Mouse (Mus musculus) forebrain, embryonic 11.5 days (tissue): ENCODE data around the gene Bptf. TPM values are rescaled to one million over a fixed set of nuclear protein-coding genes. Genes with fewer than 3 reads are reported as not detected.
"Not testable (repeated sequence)": the region's sequence is repeated elsewhere in the genome, so short reads cannot be mapped to it uniquely, and the experiment has no call there.

Experiments used
- ATAC-seq: fragments of 200-750 bp; cut with Nextera tagmentation; replicated peaks from 2 replicates; pipeline ENCODE4 v1.8.0; 2017; ENCODE audit warnings: moderate TSS enrichment; ENCODE audit not compliant: low FRiP score
- DNase-seq: peaks from one replicate; pipeline ENCODE4 v3.0.0-alpha.2; 2017; ENCODE audit warnings: low spot score
- H3K27ac ChIP-seq: fragments of 300-500 bp; sonication (generic); 2 replicates; pipeline ENCODE4 v1.5.1; 2014; ENCODE audit warnings: low read depth, low read length
- H3K27me3 ChIP-seq: fragments of 300-500 bp; sonication (generic); 2 replicates; pipeline ENCODE4 v1.6.1; 2014; ENCODE audit warnings: mild to moderate bottlenecking, low read length, mixed read lengths; ENCODE audit not compliant: control insufficient read depth, insufficient read depth
- H3K36me3 ChIP-seq: fragments of 300-500 bp; sonication (generic); 2 replicates; pipeline ENCODE4 v1.6.1; 2014; ENCODE audit warnings: mild to moderate bottlenecking, low read length, moderate library complexity, mixed read lengths; ENCODE audit not compliant: control insufficient read depth, insufficient read depth
- H3K4me1 ChIP-seq: fragments of 300-500 bp; sonication (generic); replicated peaks from 2 replicates; pipeline ENCODE4 v1.6.1; 2014; ENCODE audit warnings: low read length, mixed read lengths; ENCODE audit not compliant: control insufficient read depth, insufficient read depth
- H3K4me2 ChIP-seq: fragments of 300-500 bp; sonication (generic); 2 replicates; pipeline ENCODE4 v1.6.1; 2014; ENCODE audit warnings: low read depth, mild to moderate bottlenecking, low read length, moderate library complexity, mixed read lengths; ENCODE audit not compliant: severe bottlenecking
- H3K4me3 ChIP-seq: fragments of 300-500 bp; sonication (generic); 2 replicates; pipeline ENCODE4 v1.5.1; 2014; ENCODE audit warnings: low read depth, low read length
- H3K9ac ChIP-seq: fragments of 300-500 bp; sonication (generic); 2 replicates; pipeline ENCODE4 v1.6.1; 2014; ENCODE audit warnings: low read length
- H3K9me3 ChIP-seq: fragments of 300-500 bp; sonication (generic); 2 replicates; pipeline ENCODE4 v1.6.1; 2016; ENCODE audit warnings: low read length, mixed read lengths; ENCODE audit not compliant: control insufficient read depth
- WGBS: fragments of 180-500 bp; shearing (Covaris S2); extraction: QIAGEN DNeasy Blood & Tissue Kit; methylation state at CpG from one replicate; pipeline ENCODE4 v1.1.7; 2014; 5-methylcytosine and 5-hydroxymethylcytosine counted together
- polyA plus RNA-seq: library from polyadenylated mRNA; unstranded; fragments of >200 nt; fragmentation: Nextera tagmentation; extraction: Ambion mirVana; gene quantifications from 2 replicates; pipeline ENCODE4 v1.2.1, GENCODE M21; 2014

The Bptf gene
- polyA plus RNA-seq, 1 experiment from 2014 or later: 50.6 TPM

GRCm38 (mm10) chr11:107025411-107026321 lies 106.3 kb downstream of the Bptf start, which contains the start of gene 1810010H24Rik:
TSS of gene 1810010H24Rik (plus strand) at chr11:107025681.
- WGBS: under 1% methylated on average over 45 of the region's 45 CpGs

DNA sequence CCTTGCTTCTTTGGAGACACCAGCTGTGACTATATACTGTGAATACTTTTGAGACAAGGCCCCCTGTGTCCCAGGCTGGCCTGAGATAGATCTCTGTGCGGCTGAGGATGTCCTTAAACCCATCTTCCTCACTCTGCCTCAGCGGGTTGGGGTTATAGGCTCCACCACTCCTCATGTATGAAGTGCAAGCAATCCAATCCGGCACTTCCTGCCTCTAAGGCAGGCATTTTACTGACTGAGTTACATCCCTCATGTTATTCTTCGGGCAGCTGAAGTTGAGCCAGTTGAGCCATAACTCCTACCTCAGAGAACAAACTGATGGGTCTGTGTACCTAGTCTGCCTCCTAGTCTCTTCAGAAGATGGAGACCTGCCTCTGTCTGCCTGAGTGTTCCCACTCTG lies 107.5 kb downstream of the Bptf start:
- H3K4me1 ChIP-seq: peaks cover 12% of the 10 kb centered on the region; the same call in 1 of the 2 replicates
- H3K9me3 ChIP-seq: no peaks in the 10 kb centered on the region
- DNase-seq (no peak), ATAC-seq (no peak)
- H3K4me3 ChIP-seq: no peak overlapping the region
- H3K36me3 ChIP-seq: no peaks in the 10 kb centered on the region
- peak overlapping the region; percentile 84; the same call in 1 of the 2 replicates for H3K4me2 ChIP-seq
- no peak overlapping the region for H3K27ac ChIP-seq
- 73% methylated on average over 4 of the region's 4 CpGs for WGBS
- no peak overlapping the region for H3K9ac ChIP-seq
- no peaks in the 10 kb centered on the region for H3K27me3 ChIP-seq

More at GRCm38 (mm10) chr11:107025411-107026321, 106.3 kb downstream of the Bptf start, which contains the start of gene 1810010H24Rik:
- peak within 1 kb of the TSS; percentile 60 for H3K9ac ChIP-seq
- peak within 1 kb of the TSS; percentile 40 for H3K4me3 ChIP-seq
- H3K27me3 ChIP-seq: no peaks in the 10 kb centered on the region
- H3K4me1 ChIP-seq: peaks cover 12% of the 10 kb centered on the region; the same call in 1 of the 2 replicates
- H3K27ac ChIP-seq: no peak within 1 kb of the TSS
- no peaks in the 10 kb centered on the region for H3K9me3 ChIP-seq
- ATAC-seq (peak; percentile 11; the same call in 1 of the 2 replicates), DNase-seq (peak; percentile 70)
- no peaks in the 10 kb centered on the region for H3K36me3 ChIP-seq
- peak within 1 kb of the TSS; percentile 84 for H3K4me2 ChIP-seq

DNA sequence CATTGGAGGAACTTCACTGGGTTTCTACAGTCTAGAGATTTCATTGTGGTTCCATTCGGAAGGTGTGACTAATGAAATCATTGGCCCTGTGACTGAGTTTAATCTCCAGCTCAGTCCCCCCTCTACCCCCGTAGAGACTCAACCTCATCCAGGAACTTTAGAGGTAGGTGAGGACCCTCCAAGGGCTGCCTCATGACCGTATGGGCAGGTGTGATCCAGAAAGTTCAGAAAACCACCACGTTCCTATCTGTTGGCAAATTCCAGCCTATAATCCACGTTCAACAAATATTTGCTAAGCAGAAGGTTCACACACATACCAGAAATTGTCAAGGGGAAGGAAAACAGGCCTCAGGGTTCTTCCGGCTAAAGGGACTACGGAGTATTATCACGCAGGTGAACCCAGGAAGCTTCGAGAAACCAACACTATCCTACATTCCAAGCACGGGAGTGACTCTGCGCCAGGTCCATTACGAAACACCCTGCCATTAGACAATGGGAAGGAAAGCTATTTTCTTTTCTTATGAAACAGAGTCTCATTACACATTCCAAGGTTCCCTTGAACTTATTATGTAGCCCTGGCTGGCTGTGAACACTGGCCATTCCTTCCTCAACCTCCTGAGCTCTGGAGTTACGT lies 109.8 kb downstream of the Bptf start:
- H3K4me2 ChIP-seq: no peak overlapping the region
- H3K9me3 ChIP-seq: no peaks in the 10 kb centered on the region
- no peak overlapping the region for H3K9ac ChIP-seq
- H3K4me3 ChIP-seq: no peak overlapping the region
- peaks cover 9% of the 10 kb centered on the region; the same call in 1 of the 2 replicates for H3K4me1 ChIP-seq
- 91% methylated on average over 13 of the region's 13 CpGs for WGBS
- no peaks in the 10 kb centered on the region for H3K36me3 ChIP-seq
- no peak overlapping the region for H3K27ac ChIP-seq
- no peak for ATAC-seq
- DNase-seq: no peak
- no peaks in the 10 kb centered on the region for H3K27me3 ChIP-seq

- H3K4me3 ChIP-seq, H3K4me1 ChIP-seq, DNase-seq, H3K36me3 ChIP-seq, H3K4me2 ChIP-seq, H3K9me3 ChIP-seq, H3K27ac ChIP-seq, ATAC-seq, H3K27me3 ChIP-seq, H3K9ac ChIP-seq: not testable (repeated sequence)
- WGBS: 89% methylated on average over 3 of the region's 5 CpGs
Observed at GRCm38 (mm10) chr11:107019722-107020121, 112.2 kb downstream of the Bptf start.

GRCm38 (mm10) chr11:107019318-107019717 lies 112.6 kb downstream of the Bptf start:
- WGBS: 49% methylated on average over 4 of the region's 4 CpGs
- Histone ChIP-seq H3K9ac (no peak overlapping the region), H3K4me1 (no peaks in the 10 kb centered on the region), H3K27me3 (no peaks in the 10 kb centered on the region), H3K9me3 (no peaks in the 10 kb centered on the region), H3K4me2 (0 out of 2 replicates have a peak overlapping the region, but pooled peaks have one; percentile 8), H3K4me3 (no peak overlapping the region), H3K36me3 (no peaks in the 10 kb centered on the region), H3K27ac (no peak overlapping the region)
- ATAC-seq (no peak), DNase-seq (no peak)

- Histone ChIP-seq H3K4me3 (no peak overlapping the region), H3K36me3 (no peaks in the 10 kb centered on the region), H3K9ac (no peak overlapping the region), H3K4me2 (no peak overlapping the region), H3K27me3 (no peaks in the 10 kb centered on the region), H3K4me1 (no peaks in the 10 kb centered on the region), H3K9me3 (no peaks in the 10 kb centered on the region), H3K27ac (no peak overlapping the region)
- ATAC-seq (no peak), DNase-seq (no peak)
- 27% methylated on average over 8 of the region's 8 CpGs for WGBS
Observed at GRCm38 (mm10) chr11:107018606-107019005, 113.3 kb downstream of the Bptf start.

DNA sequence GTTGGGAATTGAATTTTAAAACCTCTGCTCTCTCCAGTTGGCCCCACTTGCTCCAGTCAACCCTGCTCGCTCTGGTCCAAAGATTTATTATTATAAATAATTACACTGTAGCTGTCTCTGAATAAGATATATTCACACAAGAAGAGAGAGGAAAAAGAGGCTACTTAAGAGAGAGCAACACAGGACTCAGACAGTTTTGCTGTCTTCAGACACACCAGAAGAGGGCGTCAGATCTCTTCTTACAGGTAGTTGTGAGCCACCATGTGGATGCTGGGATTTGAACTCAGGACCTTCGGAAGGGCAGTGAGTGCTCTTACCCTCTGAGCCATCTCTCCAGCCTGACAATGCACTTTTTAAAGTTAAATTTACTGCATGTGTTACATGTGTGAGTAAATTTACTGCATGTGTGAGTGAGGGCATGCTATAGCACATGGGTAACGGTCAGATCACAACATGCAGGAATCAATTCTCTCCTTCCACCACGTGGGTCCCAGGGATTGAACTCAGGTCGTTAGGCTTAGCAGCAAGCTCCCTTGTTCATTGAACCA lies 114.5 kb downstream of the Bptf start:
- WGBS: 69% methylated on average over 6 of the region's 6 CpGs
- Histone ChIP-seq H3K27me3 (no peaks in the 10 kb centered on the region), H3K36me3 (no peaks in the 10 kb centered on the region), H3K9ac (no peak overlapping the region), H3K27ac (no peak overlapping the region), H3K9me3 (no peaks in the 10 kb centered on the region), H3K4me1 (no peaks in the 10 kb centered on the region), H3K4me3 (no peak overlapping the region), H3K4me2 (no peak overlapping the region)
- DNase-seq (no peak), ATAC-seq (no peak)

DNA sequence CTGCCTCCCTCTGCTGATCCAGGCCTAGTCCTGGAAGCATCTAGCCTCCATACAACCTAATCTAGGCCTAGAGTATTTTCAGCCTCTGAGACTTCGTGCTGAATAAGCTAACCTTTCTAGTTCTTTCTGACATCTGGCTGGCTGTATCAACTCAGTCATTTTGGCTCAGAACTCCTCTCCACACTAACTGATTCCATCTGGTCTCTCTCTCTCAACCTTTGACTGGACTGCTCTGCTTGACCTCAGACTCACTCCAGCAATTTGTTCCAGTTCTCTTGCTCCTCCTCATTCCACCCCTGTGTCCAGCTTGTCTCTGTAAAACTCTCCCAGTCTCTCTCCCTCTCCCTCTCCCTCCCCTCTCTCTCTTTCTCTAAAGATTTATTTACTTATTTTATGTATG lies 115.0 kb downstream of the Bptf start:
- H3K4me1 ChIP-seq: no peaks in the 10 kb centered on the region
- H3K27me3 ChIP-seq: no peaks in the 10 kb centered on the region
- DNase-seq (no peak), ATAC-seq (no peak)
- 77% methylated on average over 1 of the region's 1 CpGs for WGBS
- no peaks in the 10 kb centered on the region for H3K36me3 ChIP-seq
- H3K9me3 ChIP-seq: no peaks in the 10 kb centered on the region
- no peak overlapping the region for H3K4me3 ChIP-seq
- no peak overlapping the region for H3K27ac ChIP-seq
- no peak overlapping the region for H3K4me2 ChIP-seq
- no peak overlapping the region for H3K9ac ChIP-seq
